Mouse (Mus musculus) CH12.LX (cell line): ENCODE data around the gene Col9a1. TPM values are rescaled to one million over a fixed set of nuclear protein-coding genes. Genes with fewer than 3 reads are reported as not detected.

Source experiments
- DNase-seq: peaks from one replicate; pipeline ENCODE4 v3.0.0-alpha.2; 2013; ENCODE audit errors: extremely low read depth
- H3K27ac ChIP-seq: 2 replicates; pipeline ENCODE4 v1.5.1; 2012; ENCODE audit warnings: low read depth, mild to moderate bottlenecking, control low read depth, moderate library complexity; ENCODE audit not compliant: insufficient read depth
- H3K27me3 ChIP-seq: replicated peaks from 2 replicates; pipeline ENCODE3; 2012; ENCODE audit warnings: inconsistent platforms
- H3K36me3 ChIP-seq, 2 experiments: replicated peaks in 1 of 2; 2 replicates each; pipeline versions ENCODE3 to v1.6.1; 2012; ENCODE audit warnings: inconsistent platforms in 1 of 2, low read length in 1 of 2, mild to moderate bottlenecking in 1 of 2, mixed read lengths in 1 of 2, moderate library complexity in 1 of 2; ENCODE audit not compliant: control insufficient read depth in 1 of 2, insufficient read depth in 1 of 2
- H3K4me1 ChIP-seq, 2 experiments: 2 replicates each; pipeline ENCODE4 v1.6.1; 2012; ENCODE audit warnings: inconsistent platforms in 1 of 2, moderate library complexity in 1 of 2; ENCODE audit not compliant: insufficient read depth in 2 of 2, control insufficient read depth in 1 of 2
- H3K4me2 ChIP-seq: 2 replicates; pipeline ENCODE4 v1.6.1; 2012; ENCODE audit warnings: low read depth, mild to moderate bottlenecking, control low read depth; ENCODE audit not compliant: poor library complexity, insufficient read depth, severe bottlenecking
- H3K4me3 ChIP-seq, 3 experiments: fragments of 150-350 bp in 1 of 3; sonication (generic) in 1 of 3; replicated peaks in 1 of 3; 2 replicates each; pipeline versions ENCODE3 to v1.5.1; 2011 to 2012; ENCODE audit warnings: low read depth in 2 of 3, low read length in 2 of 3, mild to moderate bottlenecking in 2 of 3, moderate library complexity in 2 of 3, control low read depth in 1 of 3, improper control_type of control experiment in 1 of 3, inconsistent platforms in 1 of 3, mixed read lengths in 1 of 3; ENCODE audit not compliant: poor library complexity in 1 of 3
- H3K79me2 ChIP-seq: replicated peaks from 2 replicates; pipeline ENCODE4 v1.6.1; 2012; ENCODE audit warnings: mild to moderate bottlenecking, moderate library complexity; ENCODE audit not compliant: control insufficient read depth, poor library complexity, insufficient read depth, severe bottlenecking; ENCODE audit errors: extremely low read depth
- H3K9ac ChIP-seq: 2 replicates; pipeline ENCODE4 v1.6.1; 2012; ENCODE audit warnings: low read depth, mild to moderate bottlenecking, control low read depth, moderate library complexity; ENCODE audit not compliant: insufficient read depth
- H3K9me3 ChIP-seq: replicated peaks from 2 replicates; pipeline ENCODE3; 2012; ENCODE audit warnings: low read length, inconsistent platforms, mixed read lengths
- BHLHE40 ChIP-seq: IDR thresholded peaks from 2 replicates; pipeline ENCODE4 v1.6.1; 2011; ENCODE audit warnings: mild to moderate bottlenecking, low read depth, low read length, improper control_type of control experiment
- ELF1 ChIP-seq: IDR thresholded peaks from 2 replicates; pipeline ENCODE4 v1.6.1; 2014; ENCODE audit warnings: low read depth, mild to moderate bottlenecking, inconsistent platforms, low read length, improper control_type of control experiment
- EP300 ChIP-seq: IDR thresholded peaks from 2 replicates; pipeline ENCODE4 v1.6.1; 2011; ENCODE audit warnings: low read length, improper control_type of control experiment
- JUND ChIP-seq: conservative IDR thresholded peaks from 2 replicates; pipeline ENCODE4 v1.6.1; 2011; ENCODE audit warnings: low read depth, low read length, improper control_type of control experiment
- KAT2A ChIP-seq: IDR thresholded peaks from 2 replicates; pipeline ENCODE4 v1.6.1; 2012; ENCODE audit warnings: low read length, improper control_type of control experiment, inconsistent platforms; ENCODE audit not compliant: insufficient replicate concordance
- MAZ ChIP-seq: IDR thresholded peaks from 2 replicates; pipeline ENCODE4 v1.6.1; 2012; ENCODE audit warnings: low read depth, mild to moderate bottlenecking, inconsistent platforms, low read length, improper control_type of control experiment, moderate library complexity
- NELFE ChIP-seq: IDR thresholded peaks from 2 replicates; pipeline ENCODE4 v1.6.1; 2011; ENCODE audit warnings: low read depth, low read length, improper control_type of control experiment
- NRF1 ChIP-seq: IDR thresholded peaks from 2 replicates; pipeline ENCODE4 v1.6.1; 2014; ENCODE audit warnings: low read depth, mild to moderate bottlenecking, inconsistent platforms, low read length, improper control_type of control experiment, moderate library complexity
- PAX5 ChIP-seq: IDR thresholded peaks from 2 replicates; pipeline ENCODE4 v1.6.1; 2012; ENCODE audit warnings: low read length, inconsistent platforms, mixed read lengths
- POLR2A ChIP-seq: IDR thresholded peaks from 2 replicates; pipeline ENCODE4 v1.6.1; 2011; ENCODE audit warnings: low read depth, mild to moderate bottlenecking, improper control_type of control experiment, low read length
- RAD21 ChIP-seq: IDR thresholded peaks from 2 replicates; pipeline ENCODE4 v1.6.1; 2011; ENCODE audit warnings: low read depth, mild to moderate bottlenecking, low read length, improper control_type of control experiment, moderate library complexity
- SIN3A ChIP-seq: IDR thresholded peaks from 2 replicates; pipeline ENCODE4 v1.6.1; 2012; ENCODE audit warnings: low read length, improper control_type of control experiment, inconsistent platforms
- SMC3 ChIP-seq: IDR thresholded peaks from 2 replicates; pipeline ENCODE4 v1.6.1; 2011; ENCODE audit warnings: low read depth, low read length, improper control_type of control experiment
- UBTF ChIP-seq: IDR thresholded peaks from 2 replicates; pipeline ENCODE4 v1.6.1; 2012; ENCODE audit warnings: low read depth, mild to moderate bottlenecking, inconsistent platforms, low read length, improper control_type of control experiment, moderate library complexity
- USF2 ChIP-seq: conservative IDR thresholded peaks from 2 replicates; pipeline ENCODE4 v1.6.1; 2011; ENCODE audit warnings: low read depth, low read length, improper control_type of control experiment
- dilution Hi-C: fragments of 300-500 bp; cut with MboI; formaldehyde crosslinking; loops from 2 replicates; pipeline ENCODE4 v1.14.3; 2020; ENCODE audit warnings: low sequenced_read_pairs; ENCODE audit not compliant: extremely low pct_unique_long_range_greater_than_20kb, extremely low pct_ligation_motif_present
- in situ Hi-C: fragments of 300-500 bp; cut with MboI; formaldehyde crosslinking; loops from 3 replicates; pipeline ENCODE4 v1.14.3; 2019; ENCODE audit warnings: low sequenced_read_pairs, low pct_ligation_motif_present, low pct_unique_long_range_greater_than_20kb, mixed read lengths
- polyA plus RNA-seq: library from polyadenylated mRNA; unstranded; fragments of >175 nt; gene quantifications from 2 replicates; pipeline ENCODE4 v1.2.1, GENCODE M21; 2012; ENCODE audit warnings: low read depth; ENCODE audit not compliant: insufficient read length
- total RNA-seq, 2 experiments: library from RNA; depleted of rRNA; stranded (reverse); fragments of 300-350 nt in 1 of 2; fragments of >200 nt in 1 of 2; gene quantifications; 2 replicates each; pipeline ENCODE4 v1.2.3; 2012 to 2014

The Col9a1 gene
- total and polyA plus RNA-seq, 3 experiments = not detected

DNA sequence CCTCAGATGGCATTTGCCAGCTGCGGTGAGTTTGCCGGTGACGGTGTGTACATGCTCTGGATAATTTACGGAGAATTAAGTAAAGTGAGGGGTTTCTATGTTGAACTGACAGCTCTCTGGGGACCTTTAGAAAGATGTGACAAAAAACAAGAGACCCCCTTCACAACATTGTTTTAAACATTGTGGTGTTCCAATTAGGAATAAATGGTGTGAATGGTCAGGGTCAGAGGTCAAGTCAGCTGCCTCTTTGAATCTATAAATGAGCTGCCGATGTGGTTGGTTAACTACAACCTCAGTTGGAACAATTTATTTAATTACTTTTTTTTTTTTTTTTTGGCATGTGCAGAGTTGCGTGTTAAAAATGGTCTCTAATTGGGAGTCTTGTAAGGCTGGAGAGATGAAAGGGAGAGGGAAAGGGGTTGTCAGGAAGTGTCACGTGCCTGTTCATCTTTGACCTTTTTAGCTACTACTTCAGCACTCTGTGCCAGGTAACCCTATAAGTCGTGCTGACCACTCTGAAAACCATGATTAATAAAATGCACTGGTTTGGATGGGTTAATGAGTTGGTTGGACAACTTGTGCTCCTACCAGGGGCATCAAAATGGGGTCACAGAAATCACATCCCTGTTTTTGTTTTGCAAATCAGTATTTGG lies 62.8 kb downstream of the Col9a1 start:
- Histone ChIP-seq H3K9ac (no peak overlapping the region), H3K4me2 (no peak overlapping the region), H3K27me3 (no peaks in the 10 kb centered on the region), H3K27ac (no peak overlapping the region), H3K4me1 (no peaks in the 10 kb centered on the region), H3K9me3 (no peaks in the 10 kb centered on the region), H3K79me2 (no peaks in the 10 kb centered on the region), H3K4me3 (no peak overlapping the region), H3K36me3 (no peaks in the 10 kb centered on the region)
- DNase-seq = no peak
- no peak for TF ChIP-seq RAD21
- 0 out of 2 replicates have a peak, but pooled peaks have one; percentile 6 for TF ChIP-seq BHLHE40
- TF ChIP-seq NELFE = no peak
- dilution Hi-C loops = no loop called here
- in situ Hi-C loops = no loop called here

DNA sequence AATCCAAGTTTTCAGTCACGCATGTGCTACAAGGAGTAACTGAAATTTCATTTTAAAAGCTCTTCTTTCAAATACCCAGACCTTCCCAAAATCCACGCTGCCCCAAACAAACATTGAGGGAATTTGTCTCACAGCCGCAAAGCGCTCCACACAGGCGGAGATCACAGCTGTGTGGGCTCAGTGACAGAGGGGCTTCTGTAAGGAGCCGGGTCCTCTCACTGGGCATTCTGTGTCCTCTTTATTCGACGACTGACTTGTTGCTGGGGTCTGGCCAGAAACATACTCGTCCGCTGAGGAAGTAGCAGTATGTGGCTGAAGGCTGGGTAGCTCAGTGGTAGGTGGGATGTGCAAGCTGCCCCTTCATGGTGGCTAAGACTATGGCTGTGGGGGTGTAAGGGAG lies 67.5 kb downstream of the Col9a1 start:
- DNase-seq = no peak
- no peak for TF ChIP-seq KAT2A
- TF ChIP-seq NELFE = no peak
- no peak for TF ChIP-seq SIN3A
- TF ChIP-seq SMC3 = no peak
- no peak for TF ChIP-seq JUND
- no peak for TF ChIP-seq EP300
- no peak for TF ChIP-seq USF2
- no peak for TF ChIP-seq PAX5
- no peak for TF ChIP-seq UBTF
- no peak for TF ChIP-seq ELF1
- no peak for TF ChIP-seq MAZ
- no peak for TF ChIP-seq POLR2A
- no peak for TF ChIP-seq NRF1
- in situ Hi-C loops = no loop called here

More for the DNA sequence above, 67.5 kb downstream of the Col9a1 start:
- no peaks in the 10 kb centered on the region for H3K9me3 ChIP-seq
- no peak overlapping the region for H3K4me3 ChIP-seq
- no peaks in the 10 kb centered on the region for H3K79me2 ChIP-seq
- H3K4me2 ChIP-seq = no peak overlapping the region
- peaks cover 0 to 11% of the 10 kb centered on the region in 2 experiments; a peak in 2 of 4 replicates for H3K4me1 ChIP-seq
- dilution Hi-C loops = no loop called here
- no peak overlapping the region for H3K9ac ChIP-seq
- no peaks in the 10 kb centered on the region for H3K36me3 ChIP-seq
- H3K27me3 ChIP-seq = no peaks in the 10 kb centered on the region
- H3K27ac ChIP-seq = no peak overlapping the region
